Mouse (Mus musculus) adrenal gland, postnatal 36 days (tissue): Measurements from ENCODE around the gene Fam213b. TPM values are rescaled to one million over a fixed set of nuclear protein-coding genes. Genes with fewer than 3 reads are reported as not detected.

ENCODE experiments used
- DNase-seq, 2 experiments: peaks; one replicate each; pipeline ENCODE4 v3.0.0; 2021; ENCODE audit warnings: mixed read lengths in 1 of 2
- total RNA-seq, 2 experiments: library from RNA; stranded (reverse); gene quantifications; 2 replicates each; pipeline ENCODE4 v1.2.3; 2021

Fam213b gene
- total RNA-seq, 2 experiments from 2014 or later = 42.9 to 150 TPM

DNA sequence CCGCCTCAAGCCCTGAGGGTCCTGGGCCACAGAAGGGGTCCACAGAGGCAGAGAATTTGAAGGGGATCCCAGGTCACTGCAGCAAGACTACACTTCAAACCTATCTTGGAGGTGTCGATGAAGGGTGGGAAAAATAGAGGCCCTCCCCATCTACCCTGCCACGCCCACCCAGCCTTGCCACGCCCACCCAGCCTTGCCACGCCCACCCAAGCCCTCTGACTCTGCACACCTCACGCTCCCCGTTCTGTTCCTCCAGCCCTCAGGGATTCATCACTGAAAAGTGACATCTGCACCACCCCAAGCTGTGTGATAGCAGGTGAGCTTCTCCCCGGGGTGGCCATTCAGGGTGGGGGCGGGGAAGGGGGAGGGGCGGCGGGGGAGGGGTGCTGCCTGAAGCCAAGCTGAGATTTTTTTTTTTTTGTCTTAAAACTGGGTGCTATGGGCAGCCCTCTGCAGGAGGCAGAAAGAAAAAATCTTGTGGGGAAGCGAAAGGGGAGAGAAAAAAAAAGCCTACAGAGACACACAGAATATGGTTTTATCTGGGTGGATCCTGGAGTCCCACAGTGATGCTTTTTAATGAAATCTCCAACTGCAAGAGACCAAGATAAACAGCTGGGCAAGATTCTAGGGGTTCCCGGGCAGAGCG is 16.8 kb downstream of the Fam213b start:
- DNase-seq = no peak

GRCm38 (mm10) chr4:154880730-154881129 is 18.2 kb downstream of the Fam213b start:
- DNase-seq = peak; percentile 21 to 44

DNA sequence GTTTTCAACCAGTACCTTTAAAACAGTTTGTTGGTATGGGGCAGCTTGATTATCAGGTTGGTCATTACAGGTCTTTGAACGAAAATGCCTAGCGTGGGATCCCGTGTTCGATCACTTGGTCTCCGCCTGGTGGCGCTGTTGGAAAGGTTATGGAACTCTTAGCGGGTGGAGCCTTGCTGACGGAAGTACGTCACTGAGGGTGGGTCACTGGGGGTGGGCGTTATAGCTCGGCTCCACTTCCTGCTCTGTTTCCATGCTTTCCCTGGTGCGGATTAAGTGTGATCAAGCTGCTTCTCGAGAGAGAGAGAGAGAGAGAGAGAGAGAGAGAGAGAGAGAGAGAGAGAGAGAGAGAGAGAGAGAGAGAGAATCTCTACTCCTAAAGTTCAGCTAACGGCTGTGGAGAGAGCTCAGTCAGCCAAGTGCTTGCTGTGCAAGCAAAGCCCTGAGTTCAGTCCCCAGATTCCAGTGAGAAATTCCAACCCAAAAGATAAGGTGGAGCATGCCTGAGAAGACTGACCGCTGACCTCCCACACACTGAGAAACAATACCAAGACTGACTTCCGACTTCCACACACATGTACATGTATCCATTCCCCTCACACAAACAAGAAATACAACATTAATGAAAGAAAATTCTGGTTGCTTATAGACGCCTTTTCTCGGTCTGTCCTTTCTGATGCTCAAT is 20.9 kb downstream of the Fam213b start:
- DNase-seq = peak; percentile 94

- DNase-seq = no peak
Measured at GRCm38 (mm10) chr4:154873186-154873585, 25.7 kb downstream of the Fam213b start.

DNA sequence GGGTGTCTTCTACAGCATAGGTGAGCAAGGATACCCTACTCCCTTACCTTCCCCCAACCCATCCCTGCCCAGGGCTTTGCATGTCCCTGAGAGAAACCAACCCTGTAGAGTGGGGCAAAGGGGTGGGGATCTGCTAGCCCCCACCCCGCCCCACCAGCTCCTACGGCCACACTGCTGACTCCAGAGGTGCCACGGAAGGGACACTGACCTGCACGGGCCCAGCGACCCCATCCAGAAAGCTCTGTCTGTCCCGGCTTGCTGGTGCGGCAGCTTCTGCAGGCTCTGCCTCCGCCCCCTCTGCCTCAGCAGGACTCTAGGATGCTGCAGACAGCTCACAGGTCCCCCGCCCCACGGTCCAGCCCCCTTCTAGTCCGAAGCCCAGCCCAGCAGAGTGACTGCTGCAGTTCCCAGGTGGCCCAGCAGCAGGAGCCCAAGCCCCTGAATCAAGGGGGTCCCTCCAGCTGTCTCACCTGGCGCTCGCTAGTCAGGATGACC is 27.1 kb downstream of the Fam213b start:
- no peak for DNase-seq

- DNase-seq = no peak
Measured at GRCm38 (mm10) chr4:154870721-154871120, 28.2 kb downstream of the Fam213b start.

- DNase-seq = no peak
Measured at GRCm38 (mm10) chr4:154869440-154869839, 29.5 kb downstream of the Fam213b start, which contains the start of gene Mmel1. Gene Mmel1, plus strand, starts transcription at chr4:154869585.

GRCm38 (mm10) chr4:154867257-154867656 is 31.7 kb downstream of the Fam213b start:
- DNase-seq = no peak

GRCm38 (mm10) chr4:154866391-154866790 is 32.5 kb downstream of the Fam213b start:
- DNase-seq = no peak

- DNase-seq = no peak
Measured at GRCm38 (mm10) chr4:154864961-154865760, 33.8 kb downstream of the Fam213b start.

- DNase-seq = peak; percentile 93 to 96
Measured at GRCm38 (mm10) chr4:154864271-154864771, 34.6 kb downstream of the Fam213b start.

DNA sequence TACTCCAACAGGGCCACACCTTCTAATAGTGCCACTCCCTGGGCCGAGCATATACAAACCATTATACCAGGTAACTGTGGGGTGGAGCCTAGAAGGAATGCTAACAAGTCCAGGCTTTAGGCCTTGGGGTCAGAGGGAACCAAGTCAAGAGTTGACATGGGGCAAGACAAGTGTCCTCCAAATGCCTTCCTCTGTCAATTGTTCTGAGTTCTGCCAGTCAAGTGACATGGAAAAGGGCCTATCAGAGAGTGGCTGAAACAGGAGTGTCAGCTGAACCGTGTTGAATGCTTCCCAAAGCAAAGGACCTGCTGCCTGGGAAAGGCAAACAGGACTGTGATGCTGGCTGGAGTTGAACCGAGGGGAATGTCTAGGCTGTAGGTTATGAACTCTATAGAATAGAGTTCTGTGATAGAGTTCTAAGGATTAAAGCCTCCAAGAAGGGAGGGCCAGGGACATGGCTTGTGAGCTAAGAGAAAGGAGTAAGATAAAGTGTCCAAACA is 35.4 kb downstream of the Fam213b start:
- no peak for DNase-seq

DNA sequence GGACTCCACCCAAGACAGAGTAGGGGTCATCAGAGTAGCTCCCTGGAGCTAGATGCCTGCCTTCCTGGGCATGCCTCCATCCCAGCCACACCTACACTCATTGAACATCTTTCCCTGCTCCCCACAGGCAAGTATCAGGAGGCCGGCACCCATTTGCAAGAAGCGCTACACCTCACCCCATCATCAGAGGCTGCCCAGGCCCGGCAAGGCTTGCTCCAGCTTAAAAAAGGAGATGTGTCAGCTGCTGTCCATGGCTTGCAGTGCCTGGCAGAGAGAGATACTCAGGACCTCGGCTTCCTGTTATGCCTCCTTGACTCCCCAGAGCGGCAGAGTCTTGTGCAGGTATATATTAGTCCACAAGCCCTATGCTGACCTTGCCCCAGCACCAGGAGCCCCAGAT is 37.0 kb downstream of the Fam213b start:
- DNase-seq = no peak

DNA sequence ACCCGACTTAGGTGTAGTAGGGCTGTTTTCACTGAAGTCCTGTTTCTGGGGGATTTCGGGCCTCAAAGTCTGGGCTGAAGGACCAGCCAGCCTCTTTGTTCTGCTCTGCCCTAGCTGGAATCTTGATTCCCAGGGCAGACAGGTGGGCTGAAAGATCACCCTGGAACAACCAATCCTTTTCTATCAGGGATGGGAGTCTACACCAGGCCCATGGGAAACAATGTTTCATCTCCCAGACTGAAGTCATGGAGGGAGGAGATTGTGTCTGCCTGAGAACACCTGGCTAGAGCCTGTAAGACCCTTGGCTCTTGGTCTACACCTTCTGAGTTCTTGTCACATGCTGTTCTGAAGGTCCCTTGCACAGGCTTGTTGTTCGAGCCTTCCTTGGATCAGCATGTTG is 40.3 kb downstream of the Fam213b start:
- no peak for DNase-seq

GRCm38 (mm10) chr4:154857366-154858240 is 41.3 kb downstream of the Fam213b start:
- no peak for DNase-seq

GRCm38 (mm10) chr4:154856882-154857281 is 42.1 kb downstream of the Fam213b start:
- no peak for DNase-seq

DNA sequence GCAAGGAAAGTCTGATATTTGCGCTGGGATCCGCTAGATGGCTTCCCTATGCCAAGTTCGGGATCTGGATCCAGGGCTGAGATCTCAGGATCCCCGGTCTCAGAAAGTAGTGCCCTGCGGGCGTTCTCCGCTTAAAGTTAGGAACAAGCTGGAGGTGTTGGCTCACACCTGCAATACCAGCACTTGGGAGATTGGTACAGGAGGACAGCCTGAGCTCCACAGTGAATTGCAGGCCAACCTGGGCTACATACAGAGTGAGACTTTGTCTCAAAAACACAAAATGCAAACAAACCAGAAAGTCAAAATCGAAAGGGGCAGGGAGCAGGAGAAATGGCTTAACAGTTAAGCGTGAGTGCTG is 42.5 kb downstream of the Fam213b start:
- no peak for DNase-seq

GRCm38 (mm10) chr4:154855721-154856479 is 43.0 kb downstream of the Fam213b start:
- DNase-seq = peak; percentile 80 to 83

DNA sequence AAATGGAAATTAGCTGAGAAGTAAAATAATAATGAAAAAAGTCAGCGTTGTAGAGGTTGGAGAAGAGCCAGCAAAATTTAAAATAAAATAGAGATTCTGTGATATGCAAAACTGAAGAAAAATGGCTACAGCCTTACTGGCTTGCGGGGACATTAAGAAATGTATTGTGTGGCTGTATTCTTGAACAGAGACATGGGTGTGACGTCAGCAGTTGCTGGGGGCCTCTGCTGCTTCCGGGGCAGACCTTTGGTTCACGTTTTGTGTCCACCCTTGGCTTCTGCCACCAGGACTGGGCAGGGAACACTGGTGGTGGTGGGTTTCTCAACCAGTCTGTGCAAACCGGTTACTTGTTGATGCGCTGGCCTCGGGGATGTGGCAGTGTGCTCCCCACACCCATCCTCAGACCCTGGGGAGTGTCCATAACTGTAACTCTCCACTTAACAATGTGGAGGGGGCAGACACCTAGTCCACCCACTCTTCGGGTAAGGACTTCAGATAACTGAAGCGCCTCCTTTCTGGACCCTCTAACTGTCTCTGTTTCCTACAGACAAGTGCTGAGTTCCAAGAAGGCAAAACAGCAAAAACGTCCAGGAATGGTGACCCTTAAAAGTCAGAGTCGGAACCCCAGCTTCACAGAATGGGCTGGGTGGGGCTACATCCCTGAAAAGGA is 44.1 kb downstream of the Fam213b start:
- DNase-seq = no peak

GRCm38 (mm10) chr4:154853881-154854280 is 45.1 kb downstream of the Fam213b start:
- DNase-seq = no peak
